7 mouse cellular contexts compared by ENCODE assay signal in genomic region chr12:81485311-81485710, GRCm38 (mm10). TPM values are rescaled to one million over a fixed set of nuclear protein-coding genes. Genes with fewer than 3 reads are reported as not detected.
DNase-seq lines count a peak whose midpoint lies in the region; ATAC-seq and TF ChIP-seq lines count a peak whose summit lies in the region.

No protein-coding gene starts in this region.

- H3K9me3 ChIP-seq in lung, embryonic 14.5 days (ENCODE audit: low read depth, low read length), result no peaks in the 10 kb centered on the region
- H3K9me3 ChIP-seq in embryonic facial prominence, embryonic 14.5 days (ENCODE audit: control insufficient read depth, low read length), result no peaks in the 10 kb centered on the region
- H3K9me3 ChIP-seq in hindbrain, embryonic 15.5 days, result no peaks in the 10 kb centered on the region
- H3K9me3 ChIP-seq in midbrain, postnatal 0 days (ENCODE audit: low read length), result no peaks in the 10 kb centered on the region

- H3K4me2 ChIP-seq in lung, embryonic 14.5 days, result peak overlapping the region; percentile 70
- H3K4me2 ChIP-seq in embryonic facial prominence, embryonic 14.5 days (ENCODE audit: low read depth, low read length), result peak overlapping the region; percentile 72
- H3K4me2 ChIP-seq in hindbrain, embryonic 15.5 days, result peak overlapping the region; percentile 75
- H3K4me2 ChIP-seq in midbrain, postnatal 0 days (ENCODE audit: low read depth, low read length, poor library complexity, severe bottlenecking), result peak overlapping the region; percentile 59

- H3K27me3 ChIP-seq in lung, embryonic 14.5 days (ENCODE audit: insufficient read depth, low read length), result no peaks in the 10 kb centered on the region
- no peaks in the 10 kb centered on the region for H3K27me3 ChIP-seq in embryonic facial prominence, embryonic 14.5 days (replicated peaks; ENCODE audit: control insufficient read depth, insufficient read depth, low read length)
- no peaks in the 10 kb centered on the region for H3K27me3 ChIP-seq in hindbrain, embryonic 15.5 days
- no peaks in the 10 kb centered on the region for H3K27me3 ChIP-seq in midbrain, postnatal 0 days (ENCODE audit: insufficient read depth, low read length)

- H3K36me3 ChIP-seq in lung, embryonic 14.5 days (ENCODE audit: insufficient read depth), result no peaks in the 10 kb centered on the region
- no peaks in the 10 kb centered on the region for H3K36me3 ChIP-seq in embryonic facial prominence, embryonic 14.5 days (ENCODE audit: control insufficient read depth, insufficient read depth, low read length)
- H3K36me3 ChIP-seq in hindbrain, embryonic 15.5 days, result no peaks in the 10 kb centered on the region
- no peaks in the 10 kb centered on the region for H3K36me3 ChIP-seq in midbrain, postnatal 0 days (ENCODE audit: insufficient read depth, low read length)

- peak overlapping the region; percentile 67 for H3K4me3 ChIP-seq in lung, embryonic 14.5 days (ENCODE audit: low read depth, low read length)
- H3K4me3 ChIP-seq in embryonic facial prominence, embryonic 14.5 days (ENCODE audit: low read depth, low read length), result peak overlapping the region; percentile 73
- peak overlapping the region; percentile 50 for H3K4me3 ChIP-seq in hindbrain, embryonic 15.5 days
- H3K4me3 ChIP-seq in midbrain, postnatal 0 days (ENCODE audit: low read depth, low read length), result peak overlapping the region; percentile 68

- ATAC-seq in lung, embryonic 14.5 days (ENCODE audit: insufficient read depth), result peak; percentile 52; the same call in 1 of the 2 replicates
- no peak for ATAC-seq in embryonic facial prominence, embryonic 14.5 days (ENCODE audit: low read depth)
- 0 out of 2 replicates have a peak, but pooled peaks have one; percentile 27 for ATAC-seq in hindbrain, embryonic 15.5 days (ENCODE audit: low FRiP score, low read depth)
- ATAC-seq in midbrain, postnatal 0 days (ENCODE audit: low FRiP score), result no peak

- H3K27ac ChIP-seq in lung, embryonic 14.5 days (ENCODE audit: low read depth), result no peak overlapping the region
- peak overlapping the region; percentile 98; the same call in 1 of the 2 replicates for H3K27ac ChIP-seq in embryonic facial prominence, embryonic 14.5 days (replicated peaks; ENCODE audit: low read depth, low read length)
- H3K27ac ChIP-seq in hindbrain, embryonic 15.5 days (replicated peaks), result peak overlapping the region; percentile 89
- peak overlapping the region; percentile 92 for H3K27ac ChIP-seq in midbrain, postnatal 0 days (ENCODE audit: low read depth, low read length)

- H3K9ac ChIP-seq in lung, embryonic 14.5 days, result no peak overlapping the region; the same call in 1 of the 2 replicates
- peak overlapping the region; percentile 81 for H3K9ac ChIP-seq in embryonic facial prominence, embryonic 14.5 days (ENCODE audit: low read depth, low read length)
- 0 out of 2 replicates have a peak overlapping the region, but pooled peaks have one; percentile 44 for H3K9ac ChIP-seq in hindbrain, embryonic 15.5 days
- peak overlapping the region; percentile 83 for H3K9ac ChIP-seq in midbrain, postnatal 0 days (replicated peaks; ENCODE audit: low read length, poor library complexity, severe bottlenecking)

- peak; percentile 2 for DNase-seq in lung, embryonic 14.5 days
- DNase-seq in lung, postnatal 25 days (ENCODE audit: low spot score), result no peak
- DNase-seq in embryonic facial prominence, embryonic 14.5 days (ENCODE audit: low spot score), result no peak
- DNase-seq in midbrain, postnatal 0 days (ENCODE audit: low spot score), result no peak
- DNase-seq in ovary, postnatal 14 days (ENCODE audit: low spot score), result no peak
- no peak for DNase-seq in left cerebral cortex, adult 18-20 months (ENCODE audit: low spot score in 2 of 2)

- no peak for TF ChIP-seq CTCF in lung, embryonic 14.5 days (IDR thresholded peaks at IDR 0.05; ENCODE audit: low read depth)
- no peak for TF ChIP-seq CTCF in midbrain, postnatal 0 days (IDR thresholded peaks at IDR 0.05)

- 40% methylated on average over 6 of the region's 6 CpGs for WGBS in lung, embryonic 14.5 days
- WGBS in embryonic facial prominence, embryonic 14.5 days, result 46% methylated on average over 6 of the region's 6 CpGs
- 48% methylated on average over 6 of the region's 6 CpGs for WGBS in hindbrain, embryonic 15.5 days
- WGBS in midbrain, postnatal 0 days, result 50% methylated on average over 6 of the region's 6 CpGs

- H3K4me1 ChIP-seq in lung, embryonic 14.5 days (ENCODE audit: insufficient read depth), result no peaks in the 10 kb centered on the region
- H3K4me1 ChIP-seq in embryonic facial prominence, embryonic 14.5 days (ENCODE audit: control insufficient read depth, insufficient read depth, low read length), result 0 out of 2 replicates have a peak, but pooled peaks cover 4% of the 10 kb centered on the region
- H3K4me1 ChIP-seq in hindbrain, embryonic 15.5 days (replicated peaks), result peaks cover 12% of the 10 kb centered on the region
- no peaks in the 10 kb centered on the region for H3K4me1 ChIP-seq in midbrain, postnatal 0 days (ENCODE audit: insufficient read depth, low read length)

RNA-seq across cellular contexts. Expression of gene Cox16, which starts 0.4 kb away (rescaled TPM):
- polyA plus RNA-seq in lung, embryonic 14.5 days (2014; fragmentation: Nextera tagmentation; extraction: Ambion mirVana), result 127 and 136 TPM in 2 replicates
- 127 and 154 TPM in 2 replicates for polyA plus RNA-seq in embryonic facial prominence, embryonic 14.5 days (2014; fragmentation: Nextera tagmentation; extraction: Ambion mirVana)
- 114 and 123 TPM in 2 replicates for polyA plus RNA-seq in hindbrain, embryonic 15.5 days (2015; fragmentation: Nextera tagmentation; extraction: Ambion mirVana)
- total RNA-seq in midbrain, postnatal 0 days (2014; rRNA removed), result 55.1 and 103 TPM in 2 replicates
- polyA plus RNA-seq in midbrain, postnatal 0 days (2015; fragmentation: Nextera tagmentation; extraction: Ambion mirVana), result 131 and 139 TPM in 2 replicates
- total RNA-seq in left cerebral cortex, adult 18-20 months (2021), result 10 to 100 TPM; 36.6 to 50.7 TPM

RNA-seq across cellular contexts. Expression of gene Gm20498, which starts 47.4 kb away (rescaled TPM):
- 29.2 and 30.3 TPM in 2 replicates for polyA plus RNA-seq in lung, embryonic 14.5 days (2014; fragmentation: Nextera tagmentation; extraction: Ambion mirVana)
- polyA plus RNA-seq in embryonic facial prominence, embryonic 14.5 days (2014; fragmentation: Nextera tagmentation; extraction: Ambion mirVana), result 27.6 and 29.4 TPM in 2 replicates
- polyA plus RNA-seq in hindbrain, embryonic 15.5 days (2015; fragmentation: Nextera tagmentation; extraction: Ambion mirVana), result 33.9 and 39.5 TPM in 2 replicates
- 11.4 and 26.7 TPM in 2 replicates for total RNA-seq in midbrain, postnatal 0 days (2014; rRNA removed)
- 46.8 and 48.0 TPM in 2 replicates for polyA plus RNA-seq in midbrain, postnatal 0 days (2015; fragmentation: Nextera tagmentation; extraction: Ambion mirVana)
- total RNA-seq in left cerebral cortex, adult 18-20 months (2021), result 10 to 100 TPM; 36.7 to 53.7 TPM

RNA-seq across cellular contexts. Expression of gene Synj2bp, which starts 47.4 kb away (rescaled TPM):
- polyA plus RNA-seq in lung, embryonic 14.5 days (2014; fragmentation: Nextera tagmentation; extraction: Ambion mirVana), result 33.6 and 37.1 TPM in 2 replicates
- 29.1 and 30.8 TPM in 2 replicates for polyA plus RNA-seq in embryonic facial prominence, embryonic 14.5 days (2014; fragmentation: Nextera tagmentation; extraction: Ambion mirVana)
- polyA plus RNA-seq in hindbrain, embryonic 15.5 days (2015; fragmentation: Nextera tagmentation; extraction: Ambion mirVana), result 33.3 and 40.2 TPM in 2 replicates
- total RNA-seq in midbrain, postnatal 0 days (2014; rRNA removed), result 26.5 and 28.8 TPM in 2 replicates
- 22.0 and 25.5 TPM in 2 replicates for polyA plus RNA-seq in midbrain, postnatal 0 days (2015; fragmentation: Nextera tagmentation; extraction: Ambion mirVana)
- total RNA-seq in left cerebral cortex, adult 18-20 months (2021), result 10 to 100 TPM; 34.8 to 37.7 TPM

Comparison
In these comparisons a context has a peak if more than half of its experiments do, and no peak if none do; other contexts are left out.
1. ATAC-seq: peak in lung, embryonic 14.5 days (single experiment) and hindbrain, embryonic 15.5 days (single experiment); none in embryonic facial prominence, embryonic 14.5 days (single experiment) and midbrain, postnatal 0 days (single experiment).
2. Peak in every context shown above with its lines, with median percentiles within 50 percentile points of each other: H3K4me2 ChIP-seq and H3K4me3 ChIP-seq.